Mouse (Mus musculus): ENCODE measurements around the gene Cmtm6. TPM values are rescaled to one million over a fixed set of nuclear protein-coding genes. Genes with fewer than 3 reads are reported as not detected.

The Cmtm6 gene
- total and polyA plus RNA-seq, 2 experiments from 2014 or later, result 17.9 to 24.8 TPM

- Histone ChIP-seq H3K9ac (replicated peaks; ENCODE audit: low read length) (no peak overlapping the region), H3K9me3 (ENCODE audit: low read length) (no peaks in the 10 kb centered on the region), H3K4me3 (ENCODE audit: low read length) (no peak overlapping the region), H3K4me2 (ENCODE audit: low read depth, low read length) (no peak overlapping the region), H3K27ac (no peak overlapping the region), H3K27me3 (ENCODE audit: insufficient read depth, low read length) (no peaks in the 10 kb centered on the region), H3K36me3 (ENCODE audit: insufficient read depth, low read length) (no peaks in the 10 kb centered on the region), H3K4me1 (ENCODE audit: insufficient read depth, low read length) (no peaks in the 10 kb centered on the region)
- no peak for TF ChIP-seq CTCF (IDR thresholded peaks at IDR 0.05; ENCODE audit: low read depth)
- ATAC-seq, result 0 out of 2 replicates have a peak, but pooled peaks have one; percentile 14
- WGBS, result 67% methylated on average over 2 of the region's 2 CpGs
- no peak for DNase-seq (ENCODE audit: low spot score)
These were observed 36.6 kb downstream of the Cmtm6 start for GRCm38 (mm10) chr9:114767507-114767906.

- 51% methylated on average over 10 of the region's 10 CpGs for WGBS
- H3K9ac ChIP-seq (replicated peaks; ENCODE audit: low read length), result no peak overlapping the region
- H3K36me3 ChIP-seq (ENCODE audit: insufficient read depth, low read length), result no peaks in the 10 kb centered on the region
- DNase-seq (ENCODE audit: low spot score) (no peak), ATAC-seq (no peak)
- no peaks in the 10 kb centered on the region for H3K4me1 ChIP-seq (ENCODE audit: insufficient read depth, low read length)
- no peak overlapping the region for H3K4me3 ChIP-seq (ENCODE audit: low read length)
- TF ChIP-seq CTCF (IDR thresholded peaks at IDR 0.05; ENCODE audit: low read depth), result no peak
- H3K27me3 ChIP-seq (ENCODE audit: insufficient read depth, low read length), result no peaks in the 10 kb centered on the region
- H3K4me2 ChIP-seq (ENCODE audit: low read depth, low read length), result no peak overlapping the region
- no peaks in the 10 kb centered on the region for H3K9me3 ChIP-seq (ENCODE audit: low read length)
- H3K27ac ChIP-seq, result no peak overlapping the region
These were observed 37.1 kb downstream of the Cmtm6 start for GRCm38 (mm10) chr9:114768066-114768465.

GRCm38 (mm10) chr9:114770224-114770623 lies 39.3 kb downstream of the Cmtm6 start:
- WGBS, result 87% methylated on average over 4 of the region's 4 CpGs
- no peak for DNase-seq (ENCODE audit: low spot score)
- H3K4me1 ChIP-seq (ENCODE audit: insufficient read depth, low read length), result no peaks in the 10 kb centered on the region; the same call in 1 of the 2 replicates
- no peak for TF ChIP-seq CTCF (IDR thresholded peaks at IDR 0.05; ENCODE audit: low read depth)
- no peak overlapping the region for H3K4me2 ChIP-seq (ENCODE audit: low read depth, low read length)
- ATAC-seq, result no peak
- no peak overlapping the region for H3K27ac ChIP-seq
- no peak overlapping the region for H3K9ac ChIP-seq (replicated peaks; ENCODE audit: low read length)
- H3K9me3 ChIP-seq (ENCODE audit: low read length), result no peaks in the 10 kb centered on the region
- no peaks in the 10 kb centered on the region for H3K36me3 ChIP-seq (ENCODE audit: insufficient read depth, low read length)
- H3K27me3 ChIP-seq (ENCODE audit: insufficient read depth, low read length), result no peaks in the 10 kb centered on the region
- no peak overlapping the region for H3K4me3 ChIP-seq (ENCODE audit: low read length)

GRCm38 (mm10) chr9:114771565-114771964 lies 40.6 kb downstream of the Cmtm6 start:
- no peaks in the 10 kb centered on the region for H3K36me3 ChIP-seq (ENCODE audit: insufficient read depth, low read length)
- DNase-seq (ENCODE audit: low spot score), result no peak
- no peak overlapping the region for H3K4me2 ChIP-seq (ENCODE audit: low read depth, low read length)
- H3K4me3 ChIP-seq (ENCODE audit: low read length), result no peak overlapping the region
- H3K27me3 ChIP-seq (ENCODE audit: insufficient read depth, low read length), result no peaks in the 10 kb centered on the region
- no peak for TF ChIP-seq CTCF (IDR thresholded peaks at IDR 0.05; ENCODE audit: low read depth)
- no peaks in the 10 kb centered on the region for H3K9me3 ChIP-seq (ENCODE audit: low read length)
- no peak overlapping the region for H3K27ac ChIP-seq
- 82% methylated on average over 7 of the region's 7 CpGs for WGBS
- no peak overlapping the region for H3K9ac ChIP-seq (replicated peaks; ENCODE audit: low read length)
- H3K4me1 ChIP-seq (ENCODE audit: insufficient read depth, low read length), result no peaks in the 10 kb centered on the region; the same call in 1 of the 2 replicates
- ATAC-seq, result no peak

- Histone ChIP-seq H3K27me3 (ENCODE audit: insufficient read depth, low read length) (no peaks in the 10 kb centered on the region), H3K9ac (replicated peaks; ENCODE audit: low read length) (0 out of 2 replicates have a peak overlapping the region, but pooled peaks have one; percentile 5), H3K4me2 (ENCODE audit: low read depth, low read length) (no peak overlapping the region), H3K27ac (no peak overlapping the region), H3K4me1 (ENCODE audit: insufficient read depth, low read length) (no peaks in the 10 kb centered on the region; the same call in 1 of the 2 replicates), H3K4me3 (ENCODE audit: low read length) (no peak overlapping the region), H3K9me3 (ENCODE audit: low read length) (no peaks in the 10 kb centered on the region), H3K36me3 (ENCODE audit: insufficient read depth, low read length) (no peaks in the 10 kb centered on the region)
- ATAC-seq (no peak), DNase-seq (ENCODE audit: low spot score) (no peak)
- 79% methylated on average over 6 of the region's 6 CpGs for WGBS
- TF ChIP-seq CTCF (IDR thresholded peaks at IDR 0.05; ENCODE audit: low read depth), result no peak
These were observed 43.7 kb downstream of the Cmtm6 start for GRCm38 (mm10) chr9:114774629-114775028.

GRCm38 (mm10) chr9:114775272-114775671 lies 44.4 kb downstream of the Cmtm6 start:
- Histone ChIP-seq H3K4me2 (ENCODE audit: low read depth, low read length) (no peak overlapping the region), H3K9me3 (ENCODE audit: low read length) (no peaks in the 10 kb centered on the region), H3K27me3 (ENCODE audit: insufficient read depth, low read length) (no peaks in the 10 kb centered on the region), H3K4me1 (ENCODE audit: insufficient read depth, low read length) (no peaks in the 10 kb centered on the region; the same call in 1 of the 2 replicates), H3K4me3 (ENCODE audit: low read length) (no peak overlapping the region), H3K9ac (replicated peaks; ENCODE audit: low read length) (no peak overlapping the region), H3K27ac (no peak overlapping the region), H3K36me3 (ENCODE audit: insufficient read depth, low read length) (no peaks in the 10 kb centered on the region)
- DNase-seq (ENCODE audit: low spot score) (peak; percentile 71), ATAC-seq (peak; percentile 73)
- TF ChIP-seq CTCF (IDR thresholded peaks at IDR 0.05; ENCODE audit: low read depth), result no peak
- WGBS, result 40% methylated on average over 4 of the region's 4 CpGs

GRCm38 (mm10) chr9:114776361-114776760 lies 45.4 kb downstream of the Cmtm6 start:
- Histone ChIP-seq H3K4me3 (ENCODE audit: low read length) (no peak overlapping the region), H3K4me2 (ENCODE audit: low read depth, low read length) (no peak overlapping the region), H3K36me3 (ENCODE audit: insufficient read depth, low read length) (no peaks in the 10 kb centered on the region), H3K9me3 (ENCODE audit: low read length) (no peaks in the 10 kb centered on the region), H3K27ac (no peak overlapping the region), H3K27me3 (ENCODE audit: insufficient read depth, low read length) (0 out of 2 replicates have a peak, but pooled peaks cover under 1% of the 10 kb centered on the region), H3K9ac (replicated peaks; ENCODE audit: low read length) (no peak overlapping the region), H3K4me1 (ENCODE audit: insufficient read depth, low read length) (no peaks in the 10 kb centered on the region; the same call in 1 of the 2 replicates)
- DNase-seq (ENCODE audit: low spot score), result no peak
- no peak for ATAC-seq
- WGBS, result 86% methylated on average over 3 of the region's 3 CpGs
- TF ChIP-seq CTCF (IDR thresholded peaks at IDR 0.05; ENCODE audit: low read depth), result no peak
